Mouse (Mus musculus) MEL (cell line): Measurements from ENCODE around the gene Zfp507. TPM values are rescaled to one million over a fixed set of nuclear protein-coding genes. Genes with fewer than 3 reads are reported as not detected.

Experiments
- DNase-seq: peaks from one replicate; pipeline ENCODE4 v3.0.0; 2011; ENCODE audit warnings: low read depth, low spot score
- H3K27ac ChIP-seq: 2 replicates; pipeline ENCODE4 v1.5.1; 2012; ENCODE audit warnings: low read depth, mild to moderate bottlenecking, control low read depth, low read length, moderate library complexity; ENCODE audit not compliant: control insufficient read depth
- H3K27me3 ChIP-seq, 2 experiments: fragments of 150-350 bp in 1 of 2; sonication (generic) in 1 of 2; 2 replicates each; pipeline ENCODE4 v1.6.1; 2012; ENCODE audit warnings: low read length in 2 of 2, mild to moderate bottlenecking in 2 of 2, improper control_type of control experiment in 1 of 2, moderate library complexity in 1 of 2; ENCODE audit not compliant: insufficient read depth in 2 of 2, control insufficient read depth in 1 of 2
- H3K36me3 ChIP-seq, 2 experiments: 2 replicates each; pipeline ENCODE4 v1.6.1; 2012 to 2014; ENCODE audit warnings: low read length in 2 of 2, improper control_type of control experiment in 1 of 2, inconsistent platforms in 1 of 2, mild to moderate bottlenecking in 1 of 2; ENCODE audit not compliant: insufficient read depth in 2 of 2, control insufficient read depth in 1 of 2
- H3K4me1 ChIP-seq, 2 experiments: fragments of 150-350 bp in 1 of 2; sonication (generic) in 1 of 2; 2 replicates each; pipeline ENCODE4 v1.6.1; 2012; ENCODE audit warnings: low read length in 2 of 2, improper control_type of control experiment in 1 of 2, mild to moderate bottlenecking in 1 of 2; ENCODE audit not compliant: insufficient read depth in 2 of 2, control insufficient read depth in 1 of 2
- H3K4me3 ChIP-seq, 2 experiments: fragments of 150-350 bp in 1 of 2; sonication (generic) in 1 of 2; 2 replicates each; pipeline ENCODE4 v1.5.1; 2012; ENCODE audit warnings: low read depth in 2 of 2, low read length in 2 of 2, mild to moderate bottlenecking in 2 of 2, moderate library complexity in 2 of 2, control low read depth in 1 of 2, improper control_type of control experiment in 1 of 2; ENCODE audit not compliant: control insufficient read depth in 1 of 2, insufficient read depth in 1 of 2
- H3K79me2 ChIP-seq: 2 replicates; pipeline ENCODE4 v1.6.1; 2012; ENCODE audit warnings: mild to moderate bottlenecking, low read length, moderate library complexity; ENCODE audit not compliant: control insufficient read depth, poor library complexity, insufficient read depth
- H3K9ac ChIP-seq: 2 replicates; pipeline ENCODE4 v1.6.1; 2012; ENCODE audit warnings: low read depth, mild to moderate bottlenecking, control low read depth, low read length, moderate library complexity; ENCODE audit not compliant: control insufficient read depth, poor library complexity, severe bottlenecking
- H3K9me3 ChIP-seq: fragments of 150-350 bp; sonication (generic); replicated peaks from 2 replicates; pipeline ENCODE4 v1.6.1; 2012; ENCODE audit warnings: mild to moderate bottlenecking, low read length, improper control_type of control experiment, moderate library complexity; ENCODE audit not compliant: insufficient read depth
- CHD2 ChIP-seq: IDR thresholded peaks from 2 replicates; pipeline ENCODE4 v1.6.1; 2011; ENCODE audit warnings: low read length, improper control_type of control experiment
- ELF1 ChIP-seq: IDR thresholded peaks from 2 replicates; pipeline ENCODE4 v1.6.1; 2014; ENCODE audit warnings: low read depth, mild to moderate bottlenecking, inconsistent platforms, low read length, improper control_type of control experiment, moderate library complexity
- GABPA ChIP-seq: IDR thresholded peaks from 2 replicates; pipeline ENCODE4 v1.6.1; 2012; ENCODE audit warnings: low read depth, mild to moderate bottlenecking, inconsistent platforms, low read length, improper control_type of control experiment, moderate library complexity
- GATA1 ChIP-seq: IDR thresholded peaks from 2 replicates; pipeline ENCODE4 v1.6.1; 2011; ENCODE audit warnings: low read depth, low read length, improper control_type of control experiment
- MAZ ChIP-seq: IDR thresholded peaks from 2 replicates; pipeline ENCODE4 v1.6.1; 2012; ENCODE audit warnings: low read depth, mild to moderate bottlenecking, inconsistent platforms, low read length, improper control_type of control experiment
- MYC ChIP-seq: IDR thresholded peaks from 2 replicates; pipeline ENCODE4 v1.6.1; 2011; ENCODE audit warnings: low read depth, mild to moderate bottlenecking, low read length, improper control_type of control experiment, moderate library complexity
- NELFE ChIP-seq: IDR thresholded peaks from 2 replicates; pipeline ENCODE4 v1.6.1; 2011; ENCODE audit warnings: low read depth, low read length, improper control_type of control experiment
- NRF1 ChIP-seq: IDR thresholded peaks from 2 replicates; pipeline ENCODE4 v1.6.1; 2014; ENCODE audit warnings: low read depth, mild to moderate bottlenecking, inconsistent platforms, low read length, improper control_type of control experiment, moderate library complexity; ENCODE audit not compliant: poor library complexity, insufficient read depth, severe bottlenecking
- POLR2AphosphoS2 ChIP-seq: IDR thresholded peaks from 2 replicates; pipeline ENCODE4 v1.6.1; 2011; ENCODE audit warnings: low read length, improper control_type of control experiment
- POLR2AphosphoS5 ChIP-seq: IDR thresholded peaks from 2 replicates; pipeline ENCODE4 v1.6.1; 2012; ENCODE audit warnings: low read depth, borderline replicate concordance, mild to moderate bottlenecking, inconsistent platforms, low read length, moderate library complexity, mixed read lengths
- RCOR1 ChIP-seq: IDR thresholded peaks from 2 replicates; pipeline ENCODE4 v1.6.1; 2012; ENCODE audit warnings: low read depth, mild to moderate bottlenecking, inconsistent platforms, low read length, improper control_type of control experiment
- SIN3A ChIP-seq: IDR thresholded peaks from 2 replicates; pipeline ENCODE4 v1.6.1; 2012; ENCODE audit warnings: low read length, improper control_type of control experiment, inconsistent platforms
- SMC3 ChIP-seq: IDR thresholded peaks from 2 replicates; pipeline ENCODE4 v1.6.1; 2011; ENCODE audit warnings: low read depth, low read length, improper control_type of control experiment
- TCF12 ChIP-seq: IDR thresholded peaks from 2 replicates; pipeline ENCODE4 v1.6.1; 2014; ENCODE audit warnings: low read depth, mild to moderate bottlenecking, inconsistent platforms, low read length, improper control_type of control experiment, moderate library complexity
- USF1 ChIP-seq: IDR thresholded peaks from 2 replicates; pipeline ENCODE4 v1.6.1; 2014; ENCODE audit warnings: low read depth, mild to moderate bottlenecking, inconsistent platforms, low read length, improper control_type of control experiment, moderate library complexity
- ZC3H11A ChIP-seq: IDR thresholded peaks from 2 replicates; pipeline ENCODE4 v1.6.1; 2012; ENCODE audit warnings: low read depth, mild to moderate bottlenecking, inconsistent platforms, low read length, improper control_type of control experiment
- ZKSCAN1 ChIP-seq: IDR thresholded peaks from 2 replicates; pipeline ENCODE4 v1.6.1; 2012; ENCODE audit warnings: low read depth, mild to moderate bottlenecking, inconsistent platforms, low read length, improper control_type of control experiment, moderate library complexity
- ZNF384 ChIP-seq: IDR thresholded peaks from 2 replicates; pipeline ENCODE4 v1.6.1; 2012; ENCODE audit warnings: low read depth, mild to moderate bottlenecking, inconsistent platforms, low read length, improper control_type of control experiment
- polyA plus RNA-seq, 2 experiments: library from polyadenylated mRNA; stranded (reverse) in 1 of 2; unstranded in 1 of 2; fragments of >175 nt in 1 of 2; fragments of >200 nt in 1 of 2; gene quantifications; 2 replicates each; pipeline versions ENCODE4 v1.2.1 to v1.2.4; 2012; ENCODE audit warnings: low replicate concordance in 2 of 2, low read depth in 1 of 2; ENCODE audit not compliant: insufficient read length in 2 of 2, insufficient read depth in 1 of 2, missing spikeins in 1 of 2
- total RNA-seq: library from RNA; depleted of rRNA; stranded (reverse); fragments of 300-350 nt; gene quantifications from 2 replicates; pipeline ENCODE4 v1.2.3, GENCODE M21; 2012

Gene Zfp507
- total and polyA plus RNA-seq, 3 experiments = 16.4 to 67.2 (median 17.7) TPM

DNA sequence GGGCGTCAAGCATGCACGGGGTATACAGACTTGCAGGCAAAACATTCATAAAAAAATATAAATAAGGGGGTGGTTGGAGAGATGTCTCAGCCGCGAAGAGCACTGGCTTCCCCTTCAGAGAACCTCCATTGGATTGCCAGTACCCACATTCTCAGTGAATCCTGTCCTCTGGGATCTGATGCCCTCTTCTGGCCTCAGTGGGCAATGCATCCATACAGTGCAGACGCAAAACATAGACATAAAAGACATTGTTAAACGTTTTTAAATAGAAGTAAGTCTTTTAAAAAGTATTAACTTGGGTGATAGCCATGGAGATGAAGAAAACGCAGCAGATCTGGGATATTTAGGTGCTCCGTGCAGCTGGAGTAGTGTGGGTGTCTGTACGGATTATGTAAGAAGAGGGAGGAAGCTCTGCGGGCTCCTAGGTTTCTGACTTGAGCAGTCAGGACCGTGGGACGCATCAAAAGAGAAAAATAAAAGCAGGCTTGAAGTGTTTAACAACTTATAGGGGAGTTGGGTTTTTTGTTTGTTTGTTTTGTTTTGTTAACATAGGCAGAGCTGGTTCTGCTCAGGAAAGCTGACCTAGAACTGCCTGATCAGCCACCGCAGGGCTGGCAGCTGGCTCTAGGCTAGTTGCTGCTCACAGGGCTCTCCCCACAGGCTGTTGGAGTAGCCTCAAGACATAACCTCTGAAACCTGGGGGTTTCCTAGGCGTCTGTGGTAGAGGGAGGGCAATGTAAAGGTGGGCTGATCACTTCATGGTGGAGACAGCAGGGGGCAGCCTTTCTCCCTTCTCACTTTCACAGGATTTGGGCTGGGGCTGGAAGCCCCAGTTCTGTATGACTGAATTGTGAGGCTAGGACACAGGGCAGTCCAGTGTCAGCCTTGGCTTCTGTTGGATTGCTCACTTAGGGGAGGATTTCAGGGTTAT lies 46.0 kb downstream of the Zfp507 start (continued):
- TF ChIP-seq ELF1 = no peak
- TF ChIP-seq RCOR1 = no peak
- TF ChIP-seq SMC3 = peak; percentile 67
- TF ChIP-seq ZNF384 = no peak
- no peak for TF ChIP-seq GATA1
- no peak for TF ChIP-seq GABPA
- TF ChIP-seq POLR2AphosphoS2 = no peak
- no peak for TF ChIP-seq NELFE
- no peak for TF ChIP-seq CHD2
- 0 out of 2 replicates have a peak, but pooled peaks have one; percentile 31 for TF ChIP-seq MYC
- peak; percentile 37; the same call in 1 of the 2 replicates for TF ChIP-seq ZC3H11A
- TF ChIP-seq POLR2AphosphoS5 = no peak
- peak; percentile 42; the same call in 1 of the 2 replicates for TF ChIP-seq MAZ
- 0 out of 2 replicates have a peak, but pooled peaks have one; percentile 13 for TF ChIP-seq SIN3A

DNA sequence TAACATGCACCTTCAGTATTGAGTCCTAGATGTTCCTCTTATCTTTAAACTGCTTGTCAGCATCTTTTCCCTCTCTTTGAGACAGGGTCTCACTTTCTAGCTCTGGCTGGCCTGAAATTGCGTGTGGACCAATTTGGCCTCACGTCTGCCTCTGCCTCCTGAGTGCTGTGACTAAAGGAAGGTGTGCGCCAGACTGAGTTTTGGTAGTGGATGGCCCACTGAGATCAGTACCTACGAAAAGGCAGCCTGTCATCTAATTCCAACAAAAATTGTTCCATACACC lies 48.0 kb downstream of the Zfp507 start:
- Histone ChIP-seq H3K4me3 (peak overlapping the region; percentile 40 to 56), H3K4me1 (peaks cover 0 to 6% of the 10 kb centered on the region in 2 experiments; a peak in 2 of 4 replicates)

More for the DNA sequence above, 48.0 kb downstream of the Zfp507 start:
- peaks cover 0 to 3% of the 10 kb centered on the region in 2 experiments; a peak in 1 of 4 replicates for H3K36me3 ChIP-seq
- DNase-seq = no peak
- no peaks in the 10 kb centered on the region for H3K9me3 ChIP-seq
- H3K27ac ChIP-seq = peak overlapping the region; percentile 60; the same call in 1 of the 2 replicates
- H3K27me3 ChIP-seq = no peaks in the 10 kb centered on the region
- peak overlapping the region; percentile 71 for H3K9ac ChIP-seq
- peaks cover 2% of the 10 kb centered on the region; the same call in 1 of the 2 replicates for H3K79me2 ChIP-seq
- no peak for TF ChIP-seq ZNF384
- TF ChIP-seq NRF1 = no peak
- TF ChIP-seq USF1 = no peak
- TF ChIP-seq TCF12 = no peak
- TF ChIP-seq GATA1 = no peak
- no peak for TF ChIP-seq ZKSCAN1
- no peak for TF ChIP-seq CHD2
